Mouse (Mus musculus): ENCODE results near the gene Rbfox2.

GRCm38 (mm10) chr15:77225858-77226257, 80.9 kb downstream of the Rbfox2 start:
- TF ChIP-seq CTCF (IDR thresholded peaks at IDR 0.05; ENCODE audit: borderline replicate concordance, insufficient read depth, low read length) (no peak), POLR2A (IDR thresholded peaks at IDR 0.05; ENCODE audit: low read depth, low read length) (no peak)
